Mouse (Mus musculus) B cell, adult 2 months (primary cell): ENCODE measurements around the gene Tnik.

Source experiments
- DNase-seq, 2 experiments: peaks; one replicate each; pipeline ENCODE4 v3.0.0; 2022

Gene Tnik

DNA sequence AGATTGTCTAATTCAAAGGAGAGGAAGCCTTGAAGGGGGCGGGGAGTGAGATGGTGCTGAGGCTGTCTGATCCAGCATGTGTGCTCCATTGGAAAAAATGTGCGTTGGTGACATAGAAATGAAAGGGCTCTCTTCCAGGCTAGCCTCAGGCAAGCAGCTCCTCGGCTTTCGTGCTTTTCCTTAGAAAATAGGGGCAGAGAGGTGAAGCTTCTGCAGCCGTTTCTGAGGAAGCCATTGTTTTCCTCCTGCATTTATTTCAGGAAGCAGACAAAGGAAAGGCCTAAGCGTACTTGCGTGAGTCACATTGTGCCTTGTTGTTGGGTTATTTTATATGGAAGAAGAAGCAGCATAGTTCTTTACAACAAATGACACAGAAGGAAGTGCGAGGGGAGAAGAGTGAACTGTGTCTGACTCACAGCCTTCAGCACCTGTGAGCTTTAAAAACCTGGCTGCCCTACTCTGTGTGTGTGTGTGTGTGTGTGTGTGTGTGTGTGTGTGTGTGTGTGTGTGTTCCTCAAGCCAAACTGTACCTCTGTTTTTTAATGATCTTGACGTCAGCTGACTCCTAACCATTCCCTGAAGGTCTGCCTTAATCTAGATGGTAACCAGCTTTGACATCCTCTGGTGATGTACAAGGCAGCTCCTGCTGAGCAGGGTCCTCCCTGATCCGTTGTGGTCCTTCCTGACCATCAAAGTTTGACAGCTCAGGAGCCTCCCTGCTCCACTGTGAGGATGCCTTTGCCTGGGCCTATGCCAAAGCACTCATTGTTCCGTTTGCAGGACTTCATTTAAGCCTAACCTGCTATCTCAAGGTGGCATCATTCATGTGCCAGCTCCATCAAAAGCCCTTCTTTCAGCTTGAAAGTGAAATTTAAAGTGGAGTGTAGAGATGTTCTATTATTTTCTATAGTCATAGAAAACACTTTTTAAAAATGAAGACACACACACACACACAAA lies 228.3 kb downstream of the Tnik start:
- no peak for DNase-seq

DNA sequence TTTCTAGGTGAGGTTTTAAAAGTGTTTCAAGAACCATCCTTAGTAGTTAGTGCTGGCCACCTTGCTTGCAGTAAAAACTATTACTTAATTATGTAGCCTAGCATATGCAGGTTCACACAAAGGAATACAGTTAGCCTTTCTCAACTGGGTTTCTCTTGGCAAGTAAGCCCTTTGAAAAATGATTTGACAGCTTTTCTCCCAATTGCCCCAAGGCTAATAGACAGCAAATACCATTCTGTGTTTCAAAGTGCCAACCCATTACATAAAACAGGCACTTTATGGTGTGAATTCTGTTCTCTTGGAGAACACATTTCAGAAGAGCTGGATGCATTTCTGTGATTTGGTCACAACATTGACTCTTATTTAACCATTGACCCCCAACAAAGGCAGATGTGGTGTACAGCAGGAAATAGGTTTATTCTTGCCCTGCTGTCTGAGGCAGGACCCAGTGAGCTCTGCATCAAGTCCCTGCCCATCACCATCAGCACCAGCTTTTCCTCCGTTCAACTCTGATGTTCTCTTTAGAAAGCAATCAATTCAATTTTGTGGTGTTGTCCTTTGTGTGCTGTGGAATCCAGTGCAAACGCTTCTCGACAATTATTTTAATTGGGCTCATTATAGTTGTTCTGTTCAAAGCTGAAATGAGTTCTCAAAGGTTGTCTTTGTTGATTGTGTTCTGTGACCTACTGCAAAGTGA lies 233.9 kb downstream of the Tnik start:
- no peak for DNase-seq

DNA sequence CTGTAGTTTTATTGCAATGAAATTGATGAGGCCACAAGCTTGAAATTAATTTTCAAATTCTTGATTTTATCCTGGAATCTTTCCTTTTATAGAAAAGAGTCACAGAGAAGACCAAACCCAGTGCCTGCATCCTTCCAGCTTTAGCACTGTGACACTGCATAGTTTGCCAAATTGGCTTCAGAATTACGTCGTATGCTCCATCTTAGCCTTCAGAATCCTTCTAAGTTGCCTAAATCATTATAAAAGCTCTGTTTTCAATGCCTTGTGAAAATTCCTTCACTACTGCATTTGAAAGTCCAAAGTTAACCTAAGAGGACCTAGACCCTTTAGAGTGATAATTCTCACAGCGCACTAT lies 234.5 kb downstream of the Tnik start:
- DNase-seq: no peak

DNA sequence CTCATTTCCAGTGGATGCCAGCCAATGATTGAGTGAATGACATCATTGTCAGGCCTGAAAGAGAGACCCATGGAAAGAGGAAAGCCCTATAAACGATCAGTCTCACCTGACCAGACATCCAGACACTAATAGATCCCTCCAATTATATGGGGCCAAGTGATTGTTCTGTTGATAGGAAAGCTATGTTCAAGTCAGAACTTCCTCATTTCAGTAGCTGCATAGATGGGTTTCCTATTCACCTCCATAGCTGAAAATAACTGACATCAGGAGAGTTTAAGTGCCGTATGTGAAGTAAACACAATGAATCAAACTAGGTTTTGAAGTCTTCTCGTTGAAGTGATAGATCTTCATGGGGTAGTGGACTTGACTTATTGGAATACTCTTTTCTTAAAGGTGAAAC lies 239.7 kb downstream of the Tnik start:
- no peak for DNase-seq

DNA sequence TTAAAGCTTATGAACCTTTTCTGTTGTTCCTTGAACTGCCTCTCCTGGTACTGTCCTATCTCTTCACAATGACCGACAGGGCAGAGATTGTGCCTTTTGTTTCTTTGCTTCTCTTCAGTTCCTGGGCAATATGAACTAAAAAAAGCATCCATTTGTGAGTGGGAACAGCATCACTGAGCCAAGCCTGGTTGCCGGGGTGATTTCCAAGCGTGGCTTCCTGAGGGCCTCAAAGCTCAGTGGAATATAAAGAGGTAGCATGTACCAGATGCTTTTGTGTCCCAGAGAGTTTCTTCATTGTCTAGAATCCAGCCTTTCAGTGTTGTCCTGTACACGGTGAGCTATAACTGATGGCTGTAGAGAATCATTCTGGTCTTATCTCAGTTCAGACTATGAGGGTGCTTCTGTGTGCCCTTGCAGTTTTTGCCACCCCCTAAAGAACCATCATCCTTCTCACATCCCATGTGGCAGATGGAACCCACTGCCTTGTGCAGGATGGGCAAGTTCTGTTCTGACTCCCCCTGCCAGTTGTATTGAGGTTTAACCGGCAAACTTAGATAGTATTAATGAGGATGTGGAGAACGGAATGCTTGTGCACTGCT lies 246.4 kb downstream of the Tnik start:
- no peak for DNase-seq

DNA sequence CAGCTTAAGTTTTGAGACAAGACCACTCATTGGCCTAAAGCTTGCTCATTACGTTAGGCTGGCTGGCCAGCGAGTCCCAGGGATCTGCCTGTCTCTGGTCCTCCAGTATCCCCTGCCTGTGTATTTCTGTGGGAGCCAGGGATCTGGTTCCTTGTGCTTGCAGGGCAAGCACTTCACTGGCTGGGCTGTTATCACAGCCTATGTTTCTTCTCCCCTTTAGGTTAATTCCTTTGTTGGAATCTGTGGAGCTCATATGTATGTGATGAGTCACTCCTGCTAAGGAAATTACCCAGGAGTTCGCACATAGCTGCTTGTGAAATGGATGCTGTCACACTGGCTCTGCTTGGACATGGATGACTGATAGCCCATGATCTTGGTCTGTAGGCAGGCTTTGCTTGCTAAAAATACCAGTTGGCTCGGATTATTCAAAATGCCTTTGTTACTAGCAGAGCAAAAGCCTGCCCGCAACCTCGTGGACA lies 260.0 kb downstream of the Tnik start:
- no peak for DNase-seq

DNA sequence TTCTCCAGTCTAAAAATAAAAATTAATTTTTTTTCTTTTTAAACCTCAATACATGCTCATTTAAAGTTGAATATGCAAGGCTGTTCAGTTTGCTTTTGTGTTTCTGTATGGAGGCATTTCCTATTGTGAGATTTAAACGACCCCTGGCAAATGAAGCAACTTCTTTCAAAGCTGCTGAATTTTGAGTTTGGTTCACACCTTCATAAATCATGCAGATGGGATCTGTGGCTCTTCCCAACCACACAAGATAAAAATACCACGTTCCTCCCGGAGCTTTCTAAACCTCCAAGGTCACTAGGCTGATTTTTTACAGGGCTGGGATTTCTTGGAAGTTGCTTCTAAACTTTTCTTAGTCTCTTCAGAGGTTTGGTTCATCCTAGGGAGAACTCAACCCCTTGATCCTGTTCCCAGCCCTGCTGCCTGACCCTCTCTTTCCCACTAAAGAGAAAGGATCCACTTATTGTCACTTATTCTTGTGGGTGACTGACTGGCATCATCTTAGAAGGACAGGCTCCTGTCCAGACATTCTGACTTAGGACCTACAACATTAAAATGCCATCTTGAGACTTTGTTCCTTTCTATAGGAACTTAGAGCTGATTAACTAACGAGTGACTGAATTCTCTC lies 260.6 kb downstream of the Tnik start:
- no peak for DNase-seq

DNA sequence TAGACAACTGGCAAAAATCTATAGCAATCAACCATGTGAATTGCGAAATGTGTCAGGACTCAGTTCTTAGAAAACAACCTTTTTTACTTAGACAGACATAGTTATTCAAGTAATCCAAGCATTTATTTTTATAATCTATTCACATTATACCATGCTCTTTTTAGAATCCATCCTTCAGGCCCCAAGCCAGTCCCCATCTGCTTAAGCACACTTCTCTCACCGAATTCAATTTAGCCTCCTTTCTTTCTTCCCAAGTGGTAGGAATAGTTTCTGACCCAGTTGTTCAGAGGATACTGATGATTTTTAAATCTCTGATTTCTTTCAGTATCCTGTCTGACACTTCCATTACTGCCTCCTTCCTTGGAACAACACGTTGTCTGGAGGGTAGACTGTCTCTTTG lies 261.5 kb downstream of the Tnik start:
- DNase-seq: no peak

DNA sequence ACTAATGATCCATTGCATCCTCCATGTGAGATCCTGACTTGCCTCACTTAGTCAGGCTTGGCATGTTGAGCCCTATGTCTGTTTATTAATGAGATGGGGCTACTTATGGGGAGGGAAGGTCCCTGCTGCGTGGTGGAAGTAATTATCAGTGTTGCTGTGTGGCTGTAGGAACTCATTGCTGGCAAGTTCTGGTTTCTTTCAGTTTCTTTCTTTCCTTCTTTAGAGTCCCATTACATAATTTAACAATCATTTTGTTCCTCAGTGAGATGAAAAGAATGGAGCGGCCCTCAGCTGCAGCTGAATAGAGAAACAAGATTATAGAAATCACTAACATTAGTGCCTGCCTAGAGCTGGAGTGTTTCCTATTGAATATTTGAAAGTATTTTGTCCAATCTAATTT lies 263.7 kb downstream of the Tnik start:
- no peak for DNase-seq

DNA sequence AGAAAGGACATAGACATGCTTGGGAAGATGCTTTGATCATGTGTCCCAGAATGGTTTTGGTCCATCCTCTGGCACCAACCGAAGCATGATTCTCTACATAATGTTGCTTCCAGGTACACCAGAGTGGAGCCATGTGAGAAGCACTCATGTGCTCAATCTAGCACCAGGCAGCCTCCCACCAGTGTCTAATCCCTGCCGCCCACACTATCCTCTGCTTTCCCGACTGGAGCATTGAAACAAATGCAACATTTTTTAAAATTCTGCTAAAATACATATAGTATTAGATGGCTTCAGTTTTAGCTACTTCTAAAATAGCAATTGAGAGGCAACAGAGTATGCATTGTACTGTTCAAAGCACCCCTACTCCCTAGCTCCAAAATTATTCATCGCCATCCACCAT lies 264.2 kb downstream of the Tnik start:
- no peak for DNase-seq

DNA sequence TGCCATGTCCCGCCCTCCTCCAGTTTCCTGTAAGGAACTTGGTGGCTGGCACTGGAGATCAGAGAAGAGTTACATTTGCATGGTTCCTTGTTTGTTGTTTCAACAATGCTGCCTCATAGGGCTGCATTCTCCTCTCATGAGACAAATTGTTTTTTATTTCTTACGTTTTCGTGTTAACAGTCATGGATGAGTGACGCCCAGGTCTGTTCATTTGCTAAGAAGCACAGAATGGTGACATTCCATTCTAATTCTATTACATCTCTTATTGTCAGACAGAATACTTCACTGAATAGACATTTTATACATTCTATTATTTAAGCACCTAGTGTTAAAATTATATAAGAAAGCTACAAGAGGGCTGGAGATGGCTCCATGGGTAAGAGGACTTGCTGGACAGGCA lies 266.5 kb downstream of the Tnik start:
- no peak for DNase-seq

DNA sequence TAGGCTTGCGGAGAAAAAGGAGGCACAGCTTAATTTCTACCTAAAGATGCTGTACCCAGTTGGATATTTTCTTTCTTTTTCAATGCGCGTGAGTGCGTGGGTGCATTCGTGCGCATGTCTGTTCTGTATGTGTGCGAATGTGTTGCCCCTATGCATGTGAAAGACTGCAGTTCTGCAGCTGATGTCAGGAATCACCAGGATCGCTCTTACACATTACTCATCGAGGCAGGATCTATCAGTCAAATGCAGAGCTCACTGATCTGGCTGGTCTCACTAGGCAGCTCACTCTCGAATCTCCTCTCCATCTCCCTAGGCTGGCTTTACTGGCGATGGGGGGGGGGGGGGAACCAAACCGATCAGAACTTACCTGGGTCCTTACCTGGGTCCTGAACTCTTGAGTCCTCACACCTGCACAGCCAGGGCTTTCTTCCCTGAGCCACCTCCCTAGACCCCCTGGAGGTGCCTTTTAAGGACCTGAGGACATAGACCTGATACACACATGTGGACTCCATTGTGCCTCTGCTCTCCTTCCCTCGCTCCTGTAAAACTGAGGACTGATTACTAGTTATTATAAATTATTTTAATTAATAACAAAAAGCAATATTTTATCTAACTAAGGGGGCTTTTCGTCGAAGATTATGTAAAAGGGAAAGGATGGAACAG lies 268.4 kb downstream of the Tnik start:
- no peak for DNase-seq

DNA sequence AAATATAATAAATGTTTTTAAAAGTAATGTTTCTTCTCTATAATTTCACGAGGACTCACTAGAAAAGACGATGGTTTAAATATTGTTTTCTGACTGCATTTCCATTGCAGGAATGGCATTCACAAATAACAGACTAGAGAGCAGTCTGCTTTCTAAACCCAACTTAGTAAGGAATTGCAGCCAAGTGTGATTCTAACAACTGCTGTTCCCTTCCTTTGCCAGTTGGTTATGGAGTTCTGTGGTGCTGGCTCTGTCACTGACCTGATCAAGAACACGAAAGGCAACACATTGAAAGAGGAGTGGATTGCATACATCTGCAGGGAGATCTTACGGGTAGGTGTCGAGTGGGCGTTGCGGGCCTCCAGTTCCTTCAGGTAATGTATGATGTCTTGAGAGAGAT lies 269.7 kb downstream of the Tnik start:
- DNase-seq: no peak

DNA sequence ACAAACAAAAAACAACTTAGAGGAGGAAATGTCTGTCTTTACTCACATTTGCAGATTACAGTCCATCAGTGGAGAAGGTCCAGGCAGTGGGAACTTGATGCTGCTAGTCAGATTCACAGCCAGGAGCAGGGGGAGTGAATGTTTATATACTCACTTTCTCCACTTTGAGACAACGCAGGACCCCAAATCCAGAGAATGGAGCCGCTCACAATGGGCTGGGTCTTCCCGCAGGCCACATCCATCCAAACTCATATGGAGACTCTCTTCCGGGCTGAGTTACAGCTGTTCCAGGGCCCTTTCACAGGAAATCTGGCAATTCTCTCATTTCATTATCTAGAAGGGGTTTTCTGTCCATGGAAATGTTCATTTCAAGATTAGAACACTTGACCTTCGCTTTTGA lies 277.1 kb downstream of the Tnik start:
- DNase-seq: no peak

DNA sequence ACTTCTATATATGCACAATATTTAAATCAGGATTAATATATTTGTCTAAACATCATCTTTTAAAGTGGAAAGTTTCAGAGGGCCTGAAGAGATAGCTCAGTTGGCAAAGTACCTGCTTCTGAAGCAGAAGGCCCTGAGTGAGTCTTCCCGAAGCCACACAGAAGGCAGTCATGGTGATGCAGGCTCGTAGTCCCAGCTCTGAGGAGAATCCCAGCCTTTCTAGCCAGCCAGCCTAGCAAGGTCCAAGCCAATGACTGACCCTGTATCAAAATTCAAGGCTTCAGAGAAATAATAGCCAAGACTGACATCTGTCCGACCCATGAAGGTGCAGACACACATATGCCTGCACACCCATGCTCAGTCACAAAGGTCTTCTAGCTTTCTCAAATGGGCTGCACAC lies 279.9 kb downstream of the Tnik start:
- no peak for DNase-seq

DNA sequence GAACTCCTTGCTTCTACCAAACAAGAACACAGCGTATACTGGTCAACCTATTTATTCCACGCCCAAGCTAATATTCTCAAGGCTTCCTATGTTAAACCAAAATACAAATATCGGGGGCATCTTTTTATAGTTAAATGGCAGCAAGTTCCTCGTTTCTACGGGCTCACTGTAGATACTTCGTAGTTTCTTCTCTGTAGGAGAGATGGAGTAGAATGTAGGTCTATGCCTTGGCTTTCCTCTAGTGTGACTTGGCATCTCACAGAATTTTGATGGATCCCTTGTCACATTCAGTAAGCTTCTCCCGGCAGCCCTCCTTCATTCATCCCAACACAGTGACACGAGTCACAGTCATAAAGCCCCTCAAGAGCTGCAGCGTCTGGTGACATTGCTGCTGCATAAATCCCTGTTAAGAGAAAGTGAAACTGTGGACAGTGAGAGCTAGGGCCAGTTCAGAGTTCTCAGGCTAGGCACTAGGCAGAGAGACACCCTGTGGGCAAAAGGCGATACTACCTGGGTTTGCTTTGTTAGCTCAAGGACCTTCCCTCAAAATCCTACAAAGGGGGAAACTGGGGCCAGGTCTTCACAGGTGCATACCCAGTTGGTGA lies 280.5 kb downstream of the Tnik start:
- DNase-seq: peak in 1 of 2 experiments; percentile 4

DNA sequence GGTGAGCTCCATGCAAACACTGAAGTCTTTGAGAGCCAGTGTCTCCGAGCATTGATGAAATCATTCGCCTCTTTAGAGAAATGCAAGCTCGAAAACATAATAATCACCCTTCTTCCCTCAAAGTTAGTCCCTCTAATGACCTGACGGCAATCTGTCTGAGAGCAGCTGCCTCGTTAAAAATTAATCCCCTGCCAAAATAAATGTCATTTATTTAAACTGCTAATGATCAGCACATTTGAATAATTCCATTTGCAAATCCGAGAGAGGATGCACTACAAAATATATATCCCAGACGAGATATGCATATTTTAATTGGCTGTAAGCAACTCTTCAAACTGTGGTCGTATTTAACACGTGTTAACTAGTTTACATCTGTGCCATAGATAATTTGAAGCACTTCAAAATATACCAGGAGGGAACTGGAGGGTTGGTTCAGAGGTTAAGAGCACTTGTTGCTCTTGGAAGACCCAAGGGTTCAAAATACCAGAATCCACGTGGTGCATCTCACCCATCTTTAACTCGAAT lies 281.4 kb downstream of the Tnik start:
- DNase-seq: no peak

DNA sequence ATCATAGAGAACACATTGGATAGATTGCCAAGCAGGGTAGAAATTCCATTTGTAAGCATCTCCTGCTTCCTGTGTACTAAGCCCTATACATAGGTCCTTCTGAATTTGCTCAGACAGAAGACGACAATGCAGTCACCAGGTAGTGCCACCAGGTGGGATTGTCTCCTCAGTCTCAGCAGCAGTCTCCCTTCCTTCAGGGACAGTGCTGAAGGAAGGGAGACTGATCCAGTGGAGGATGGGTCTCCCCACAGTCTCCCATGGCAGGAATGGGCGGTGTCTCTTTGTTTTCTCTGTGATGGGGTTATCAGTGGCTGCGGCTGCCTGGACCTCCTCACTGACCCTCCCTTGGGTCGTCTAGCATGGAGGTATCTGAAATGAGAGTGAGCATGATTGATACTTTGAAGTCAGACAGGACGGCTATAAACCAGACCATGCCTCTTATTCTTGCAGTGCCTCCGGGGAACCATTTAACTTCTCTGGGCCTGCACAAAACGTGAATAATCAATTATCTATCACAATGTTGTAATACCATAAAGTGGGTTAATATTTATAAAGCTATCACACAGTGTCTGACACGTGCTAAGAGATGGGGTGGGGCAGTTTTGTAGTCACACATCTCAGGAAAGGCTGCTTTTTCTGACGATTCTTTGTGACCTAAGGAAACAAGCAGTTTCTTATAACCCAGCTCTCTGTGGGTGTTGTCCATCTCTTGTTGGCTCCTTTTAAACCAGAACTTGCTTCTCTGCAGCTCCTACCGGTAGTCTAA lies 285.1 kb downstream of the Tnik start:
- no peak for DNase-seq

DNA sequence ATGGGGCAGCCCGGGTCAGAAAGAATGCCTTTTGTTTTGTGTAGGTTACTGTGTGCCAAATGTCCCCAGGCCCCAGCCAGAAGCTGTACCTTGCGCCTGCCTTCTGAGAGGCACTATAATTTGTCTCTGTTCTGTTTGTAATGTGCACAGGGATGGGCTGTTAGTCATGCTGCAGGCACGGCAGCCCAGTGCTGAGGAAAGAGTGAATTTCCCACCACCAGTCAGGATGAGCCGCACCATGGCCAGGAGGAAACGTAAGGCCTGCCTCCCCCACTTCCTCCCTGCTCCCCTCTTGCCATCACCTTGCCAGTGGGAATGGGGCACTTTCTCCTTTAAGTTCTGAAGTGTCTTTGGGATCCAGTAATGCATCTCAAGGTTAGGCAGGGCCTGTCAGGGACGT lies 286.4 kb downstream of the Tnik start:
- DNase-seq: no peak

DNA sequence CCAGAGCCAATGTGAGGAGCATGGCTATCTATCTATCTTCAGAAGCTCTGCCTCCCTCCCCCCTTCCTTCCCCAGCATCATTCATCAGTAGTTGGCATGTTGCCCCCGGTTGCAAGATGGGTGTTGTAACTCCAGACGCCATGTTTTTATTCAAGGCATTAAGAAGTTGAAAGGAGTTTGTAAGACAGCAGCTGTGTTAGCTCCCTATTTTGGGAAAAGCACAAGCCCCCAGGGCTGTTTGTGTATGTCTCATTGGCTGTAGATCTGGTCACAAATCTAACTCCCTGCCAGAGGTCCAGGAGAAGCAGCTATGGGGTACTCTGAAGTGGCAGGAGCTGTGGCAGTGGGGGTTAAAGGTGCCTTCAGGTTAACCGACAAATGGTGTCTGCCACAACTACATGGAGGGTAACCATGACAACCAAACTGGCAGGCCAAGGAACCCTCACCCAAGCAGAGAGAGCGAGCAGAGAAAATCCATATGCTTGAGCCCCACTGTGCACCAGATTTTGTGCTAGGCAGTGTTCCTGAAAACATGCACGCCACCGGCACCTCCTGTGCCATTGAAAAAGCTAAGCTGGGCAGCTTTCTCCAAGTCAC lies 287.6 kb downstream of the Tnik start:
- DNase-seq: no peak

DNA sequence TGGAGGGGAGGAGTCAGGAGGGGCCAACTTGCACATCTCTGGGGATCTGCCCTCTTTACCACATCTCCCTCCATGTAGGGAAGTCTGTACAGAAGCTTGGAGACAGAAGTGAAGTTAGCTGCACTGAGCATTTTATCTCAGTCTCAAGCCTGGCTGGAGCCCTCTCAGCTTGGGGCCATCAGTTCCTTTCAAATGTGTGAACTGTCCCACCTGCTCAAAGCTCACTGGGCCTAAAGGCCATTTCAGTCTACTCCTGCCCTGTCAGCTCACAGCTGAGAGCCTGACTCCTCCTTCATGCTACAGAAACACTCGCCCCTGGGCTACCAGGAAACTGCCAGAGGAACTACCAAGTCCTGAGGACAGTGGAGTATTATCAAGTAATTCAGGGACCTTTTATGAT lies 288.7 kb downstream of the Tnik start:
- DNase-seq: no peak
